Mouse (Mus musculus): Measurements from ENCODE around the gene Krtap26-1. TPM values are rescaled to one million over a fixed set of nuclear protein-coding genes. Genes with fewer than 3 reads are reported as not detected.

Krtap26-1 gene
- polyA plus RNA-seq, 1 experiment from 2014 or later = not detected

GRCm38 (mm10) chr16:88612712-88613111, 34.9 kb downstream of the Krtap26-1 start:
- Histone ChIP-seq H3K9ac (ENCODE audit: low read depth, low read length) (no peak overlapping the region), H3K4me3 (replicated peaks; ENCODE audit: low read depth, low read length) (no peak overlapping the region), H3K4me1 (replicated peaks; ENCODE audit: insufficient read depth, low read length) (no peaks in the 10 kb centered on the region), H3K27me3 (ENCODE audit: insufficient read depth, low read length) (no peaks in the 10 kb centered on the region), H3K27ac (no peak overlapping the region), H3K9me3 (replicated peaks; ENCODE audit: low read length) (no peaks in the 10 kb centered on the region), H3K36me3 (ENCODE audit: insufficient read depth, low read length) (no peaks in the 10 kb centered on the region), H3K4me2 (ENCODE audit: low read length) (no peak overlapping the region)
- ATAC-seq (replicated peaks; ENCODE audit: low FRiP score, low read depth) (no peak), DNase-seq (ENCODE audit: low spot score) (no peak)
- WGBS = 82% methylated on average over 4 of the region's 4 CpGs
- no peak for TF ChIP-seq CTCF (IDR thresholded peaks at IDR 0.05; ENCODE audit: low read depth)

- no peaks in the 10 kb centered on the region for H3K4me1 ChIP-seq (replicated peaks; ENCODE audit: insufficient read depth, low read length)
- no peak within 1 kb of the TSS for H3K4me3 ChIP-seq (replicated peaks; ENCODE audit: low read depth, low read length)
- H3K36me3 ChIP-seq (ENCODE audit: insufficient read depth, low read length) = no peaks in the 10 kb centered on the region
- DNase-seq (ENCODE audit: low spot score) (no peak), ATAC-seq (replicated peaks; ENCODE audit: low FRiP score, low read depth) (0 out of 2 replicates have a peak, but pooled peaks have one; percentile 49)
- no peak within 1 kb of the TSS for H3K27ac ChIP-seq
- WGBS = 92% methylated on average over 8 of the region's 8 CpGs
- no peak within 1 kb of the TSS for H3K9ac ChIP-seq (ENCODE audit: low read depth, low read length)
- no peak within 1 kb of the TSS for H3K4me2 ChIP-seq (ENCODE audit: low read length)
- no peaks in the 10 kb centered on the region for H3K27me3 ChIP-seq (ENCODE audit: insufficient read depth, low read length)
- TF ChIP-seq CTCF (IDR thresholded peaks at IDR 0.05; ENCODE audit: low read depth) = no peak
- H3K9me3 ChIP-seq (replicated peaks; ENCODE audit: low read length) = no peaks in the 10 kb centered on the region
Observed at GRCm38 (mm10) chr16:88611922-88612321, 35.7 kb downstream of the Krtap26-1 start, which contains the start of gene Krtap24-1. Gene Krtap24-1 (minus strand): TSS chr16:88612279.

GRCm38 (mm10) chr16:88604570-88604969, 43.0 kb downstream of the Krtap26-1 start:
- WGBS = 84% methylated on average over 6 of the region's 6 CpGs
- Histone ChIP-seq H3K4me3 (replicated peaks; ENCODE audit: low read depth, low read length) (no peak overlapping the region), H3K27me3 (ENCODE audit: insufficient read depth, low read length) (no peaks in the 10 kb centered on the region), H3K4me2 (ENCODE audit: low read length) (no peak overlapping the region), H3K9ac (ENCODE audit: low read depth, low read length) (no peak overlapping the region), H3K4me1 (replicated peaks; ENCODE audit: insufficient read depth, low read length) (no peaks in the 10 kb centered on the region), H3K9me3 (replicated peaks; ENCODE audit: low read length) (no peaks in the 10 kb centered on the region), H3K36me3 (ENCODE audit: insufficient read depth, low read length) (no peaks in the 10 kb centered on the region), H3K27ac (no peak overlapping the region)
- ATAC-seq (replicated peaks; ENCODE audit: low FRiP score, low read depth) (no peak), DNase-seq (ENCODE audit: low spot score) (no peak)
- no peak for TF ChIP-seq CTCF (IDR thresholded peaks at IDR 0.05; ENCODE audit: low read depth)

- Histone ChIP-seq H3K4me2 (ENCODE audit: low read length) (no peak overlapping the region), H3K36me3 (ENCODE audit: insufficient read depth, low read length) (no peaks in the 10 kb centered on the region), H3K9ac (ENCODE audit: low read depth, low read length) (no peak overlapping the region), H3K27me3 (ENCODE audit: insufficient read depth, low read length) (no peaks in the 10 kb centered on the region), H3K27ac (no peak overlapping the region), H3K4me3 (replicated peaks; ENCODE audit: low read depth, low read length) (no peak overlapping the region), H3K4me1 (replicated peaks; ENCODE audit: insufficient read depth, low read length) (no peaks in the 10 kb centered on the region), H3K9me3 (replicated peaks; ENCODE audit: low read length) (no peaks in the 10 kb centered on the region)
- ATAC-seq (replicated peaks; ENCODE audit: low FRiP score, low read depth) = no peak
- DNase-seq (ENCODE audit: low spot score) = no peak
- 86% methylated on average over 1 of the region's 1 CpGs for WGBS
- no peak for TF ChIP-seq CTCF (IDR thresholded peaks at IDR 0.05; ENCODE audit: low read depth)
Observed at GRCm38 (mm10) chr16:88602464-88602863, 45.1 kb downstream of the Krtap26-1 start.

- no peak for TF ChIP-seq CTCF (IDR thresholded peaks at IDR 0.05; ENCODE audit: low read depth)
- 36% methylated on average over 8 of the region's 8 CpGs for WGBS
- no peaks in the 10 kb centered on the region for H3K4me1 ChIP-seq (replicated peaks; ENCODE audit: insufficient read depth, low read length)
Observed at GRCm38 (mm10) chr16:88600303-88600702, 47.3 kb downstream of the Krtap26-1 start.

GRCm38 (mm10) chr16:88599504-88600237, 47.9 kb downstream of the Krtap26-1 start:
- H3K27ac ChIP-seq = no peak overlapping the region
- TF ChIP-seq CTCF (IDR thresholded peaks at IDR 0.05; ENCODE audit: low read depth) = no peak
- 4% methylated on average over 16 of the region's 16 CpGs for WGBS
- no peaks in the 10 kb centered on the region for H3K27me3 ChIP-seq (ENCODE audit: insufficient read depth, low read length)
- H3K36me3 ChIP-seq (ENCODE audit: insufficient read depth, low read length) = no peaks in the 10 kb centered on the region
- peak overlapping the region; percentile 34 for H3K4me2 ChIP-seq (ENCODE audit: low read length)
- H3K4me1 ChIP-seq (replicated peaks; ENCODE audit: insufficient read depth, low read length) = no peaks in the 10 kb centered on the region
- no peak overlapping the region for H3K4me3 ChIP-seq (replicated peaks; ENCODE audit: low read depth, low read length)
- DNase-seq (ENCODE audit: low spot score) = peak; percentile 29
- ATAC-seq (replicated peaks; ENCODE audit: low FRiP score, low read depth) = no peak
- H3K9ac ChIP-seq (ENCODE audit: low read depth, low read length) = no peak overlapping the region
- no peaks in the 10 kb centered on the region for H3K9me3 ChIP-seq (replicated peaks; ENCODE audit: low read length)

More at GRCm38 (mm10) chr16:88600303-88600702, 47.3 kb downstream of the Krtap26-1 start:
- Histone ChIP-seq H3K36me3 (ENCODE audit: insufficient read depth, low read length) (no peaks in the 10 kb centered on the region), H3K9ac (ENCODE audit: low read depth, low read length) (no peak overlapping the region), H3K4me2 (ENCODE audit: low read length) (peak overlapping the region; percentile 34; the same call in 1 of the 2 replicates), H3K9me3 (replicated peaks; ENCODE audit: low read length) (no peaks in the 10 kb centered on the region), H3K27ac (no peak overlapping the region), H3K27me3 (ENCODE audit: insufficient read depth, low read length) (no peaks in the 10 kb centered on the region), H3K4me3 (replicated peaks; ENCODE audit: low read depth, low read length) (no peak overlapping the region)
- ATAC-seq (replicated peaks; ENCODE audit: low FRiP score, low read depth) = no peak
- DNase-seq (ENCODE audit: low spot score) = no peak

Other genes starting within 250 kb of the Krtap26-1 start
- gene Cldn17, start 140.8 kb downstream of the Krtap26-1 start, polyA plus RNA-seq (2015; fragmentation: Nextera tagmentation; extraction: Ambion mirVana) = 0.20 TPM in 1 of 2 replicates, not detected in the other
- 210 and 219 TPM in 2 replicates for gene Cldn8, start 84.6 kb downstream of the Krtap26-1 start, polyA plus RNA-seq (2015; fragmentation: Nextera tagmentation; extraction: Ambion mirVana)
- gene Krtap24-1, start 35.5 kb downstream of the Krtap26-1 start, polyA plus RNA-seq (2015; fragmentation: Nextera tagmentation; extraction: Ambion mirVana) = not detected in 2 replicates
- not detected in 2 replicates for gene 2310079G19Rik, start 20.1 kb downstream of the Krtap26-1 start, polyA plus RNA-seq (2015; fragmentation: Nextera tagmentation; extraction: Ambion mirVana)
- gene Krtap27-1, start 23.9 kb upstream of the Krtap26-1 start, polyA plus RNA-seq (2015; fragmentation: Nextera tagmentation; extraction: Ambion mirVana) = not detected in 2 replicates
- gene 2310061N02Rik, start 60.2 kb upstream of the Krtap26-1 start, polyA plus RNA-seq (2015; fragmentation: Nextera tagmentation; extraction: Ambion mirVana) = not detected in 2 replicates
- not detected in 2 replicates for gene Krtap13-1, start 81.1 kb upstream of the Krtap26-1 start, polyA plus RNA-seq (2015; fragmentation: Nextera tagmentation; extraction: Ambion mirVana)
- not detected in 2 replicates for gene Krtap13, start 103.8 kb upstream of the Krtap26-1 start, polyA plus RNA-seq (2015; fragmentation: Nextera tagmentation; extraction: Ambion mirVana)
- gene 2310034C09Rik, start 111.1 kb upstream of the Krtap26-1 start, polyA plus RNA-seq (2015; fragmentation: Nextera tagmentation; extraction: Ambion mirVana) = not detected in 2 replicates
- gene 2310057N15Rik, start 126.4 kb upstream of the Krtap26-1 start, polyA plus RNA-seq (2015; fragmentation: Nextera tagmentation; extraction: Ambion mirVana) = not detected in 2 replicates
- gene Gm5965, start 130.1 kb upstream of the Krtap26-1 start, polyA plus RNA-seq (2015; fragmentation: Nextera tagmentation; extraction: Ambion mirVana) = not detected in 2 replicates
- gene Gm20741, start 164.4 kb upstream of the Krtap26-1 start, polyA plus RNA-seq (2015; fragmentation: Nextera tagmentation; extraction: Ambion mirVana) = not detected in 2 replicates
- not detected in 2 replicates for gene Krtap15, start 172.4 kb upstream of the Krtap26-1 start, polyA plus RNA-seq (2015; fragmentation: Nextera tagmentation; extraction: Ambion mirVana)
- gene Krtap14, start 178.3 kb upstream of the Krtap26-1 start, polyA plus RNA-seq (2015; fragmentation: Nextera tagmentation; extraction: Ambion mirVana) = not detected in 2 replicates
- gene Krtap19-1, start 221.6 kb upstream of the Krtap26-1 start, polyA plus RNA-seq (2015; fragmentation: Nextera tagmentation; extraction: Ambion mirVana) = not detected in 2 replicates
- gene Krtap19-2, start 226.5 kb upstream of the Krtap26-1 start, polyA plus RNA-seq (2015; fragmentation: Nextera tagmentation; extraction: Ambion mirVana) = not detected in 2 replicates
- not detected in 2 replicates for gene Krtap19-3, start 230.2 kb upstream of the Krtap26-1 start, polyA plus RNA-seq (2015; fragmentation: Nextera tagmentation; extraction: Ambion mirVana)
- not detected in 2 replicates for gene Krtap19-4, start 237.3 kb upstream of the Krtap26-1 start, polyA plus RNA-seq (2015; fragmentation: Nextera tagmentation; extraction: Ambion mirVana)
- gene Krtap19-5, start 248.7 kb upstream of the Krtap26-1 start, polyA plus RNA-seq (2015; fragmentation: Nextera tagmentation; extraction: Ambion mirVana) = not detected in 2 replicates